Mouse (Mus musculus) MN1 (cell line): ENCODE data around the gene Cd300e.

Experiments used
- DNase-seq: peaks from one replicate; pipeline ENCODE4 v3.0.0-alpha.2; 2016; ENCODE audit warnings: low spot score

Cd300e gene

DNA sequence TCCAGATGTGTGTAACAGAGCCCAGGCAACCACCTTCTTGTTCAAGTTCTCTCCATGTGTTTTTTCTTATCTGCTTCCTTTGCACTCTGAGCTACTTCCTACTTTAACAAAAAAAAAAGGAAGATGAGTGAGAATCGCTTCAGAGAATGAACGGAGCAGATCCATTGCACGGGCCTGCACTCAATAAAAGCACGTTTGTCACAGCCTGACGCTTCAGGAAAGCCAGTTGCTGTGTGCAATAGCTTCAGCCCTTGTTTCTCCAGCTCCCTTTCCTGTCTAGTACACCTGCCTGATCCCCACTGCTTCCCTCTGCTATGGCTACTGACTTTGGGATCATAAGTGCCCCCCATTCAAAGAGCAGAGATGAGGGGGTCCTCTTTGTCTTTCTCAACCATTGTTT lies at the start of gene Cd300e:
Gene Cd300e (minus strand): TSS at position 101 of the 400 bp plus-strand sequence.
- no peak for DNase-seq

- DNase-seq = no peak
Observed at GRCm38 (mm10) chr11:115110271-115110670, 48.3 kb upstream of the Cd300e start.

GRCm38 (mm10) chr11:115108176-115108575 lies 46.2 kb upstream of the Cd300e start:
- DNase-seq = no peak

DNA sequence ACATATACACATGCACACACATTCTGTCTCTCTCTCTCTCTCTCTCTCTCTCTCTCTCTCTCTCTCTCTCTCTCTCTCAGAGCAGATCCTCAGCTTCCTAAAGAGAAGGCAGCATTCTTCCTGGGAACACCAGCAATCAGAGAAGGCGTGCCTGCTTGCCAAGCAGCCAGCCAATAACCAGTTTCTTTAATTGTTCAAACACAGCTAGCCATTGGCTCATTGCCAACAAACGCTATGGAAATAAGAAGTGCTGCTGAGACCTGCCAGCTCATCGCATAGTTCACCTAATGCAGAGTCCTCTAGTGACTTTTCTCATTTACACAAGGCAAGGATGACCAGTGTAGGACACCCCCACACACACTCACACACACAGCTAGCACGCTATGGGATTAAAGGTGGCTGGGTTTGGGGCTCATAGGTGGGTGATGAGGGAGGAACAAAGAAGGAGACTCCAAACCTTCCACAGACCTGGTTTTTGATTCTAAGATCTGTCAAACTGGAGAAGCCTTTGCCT lies 45.5 kb upstream of the Cd300e start:
- no peak for DNase-seq

GRCm38 (mm10) chr11:115106638-115107037 lies 44.7 kb upstream of the Cd300e start:
- DNase-seq = no peak

DNA sequence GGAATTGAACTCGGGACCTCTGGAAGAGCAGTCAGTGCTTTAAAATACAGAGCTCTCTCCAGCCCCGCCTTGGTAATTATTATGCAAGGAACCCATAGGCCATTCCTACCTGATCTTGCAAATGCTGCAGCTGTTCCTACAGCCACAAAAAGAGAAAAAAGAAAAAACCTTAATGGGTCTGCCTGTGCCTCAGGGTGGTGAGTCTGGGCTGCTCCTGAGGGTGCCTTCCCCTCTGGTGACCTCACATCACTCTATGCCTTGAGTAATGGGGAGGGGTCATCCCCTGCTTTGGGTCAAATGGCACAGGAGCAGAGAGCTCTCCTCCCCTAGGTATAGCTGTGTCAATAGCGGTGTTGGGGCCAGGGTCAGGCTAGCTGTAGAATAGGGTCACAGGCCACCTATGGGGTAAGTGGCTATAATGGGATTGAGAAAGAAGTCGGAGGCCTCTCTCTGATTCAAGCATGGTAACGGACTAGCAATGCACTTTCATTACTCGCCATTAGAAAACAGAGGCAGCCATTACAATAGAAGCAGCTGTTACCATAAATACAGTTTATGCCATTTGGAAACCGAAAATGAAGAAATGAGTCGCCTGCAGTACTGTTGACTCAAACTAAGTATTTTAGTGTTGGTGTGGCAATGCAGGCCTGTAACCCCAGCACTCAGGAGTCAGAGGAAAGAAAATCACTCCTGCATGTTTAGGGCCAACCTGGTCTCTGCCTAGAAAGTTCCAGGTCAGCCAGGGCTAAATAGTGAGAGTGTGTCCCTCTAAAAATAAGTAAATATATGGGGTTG lies 43.0 kb upstream of the Cd300e start:
- no peak for DNase-seq

DNA sequence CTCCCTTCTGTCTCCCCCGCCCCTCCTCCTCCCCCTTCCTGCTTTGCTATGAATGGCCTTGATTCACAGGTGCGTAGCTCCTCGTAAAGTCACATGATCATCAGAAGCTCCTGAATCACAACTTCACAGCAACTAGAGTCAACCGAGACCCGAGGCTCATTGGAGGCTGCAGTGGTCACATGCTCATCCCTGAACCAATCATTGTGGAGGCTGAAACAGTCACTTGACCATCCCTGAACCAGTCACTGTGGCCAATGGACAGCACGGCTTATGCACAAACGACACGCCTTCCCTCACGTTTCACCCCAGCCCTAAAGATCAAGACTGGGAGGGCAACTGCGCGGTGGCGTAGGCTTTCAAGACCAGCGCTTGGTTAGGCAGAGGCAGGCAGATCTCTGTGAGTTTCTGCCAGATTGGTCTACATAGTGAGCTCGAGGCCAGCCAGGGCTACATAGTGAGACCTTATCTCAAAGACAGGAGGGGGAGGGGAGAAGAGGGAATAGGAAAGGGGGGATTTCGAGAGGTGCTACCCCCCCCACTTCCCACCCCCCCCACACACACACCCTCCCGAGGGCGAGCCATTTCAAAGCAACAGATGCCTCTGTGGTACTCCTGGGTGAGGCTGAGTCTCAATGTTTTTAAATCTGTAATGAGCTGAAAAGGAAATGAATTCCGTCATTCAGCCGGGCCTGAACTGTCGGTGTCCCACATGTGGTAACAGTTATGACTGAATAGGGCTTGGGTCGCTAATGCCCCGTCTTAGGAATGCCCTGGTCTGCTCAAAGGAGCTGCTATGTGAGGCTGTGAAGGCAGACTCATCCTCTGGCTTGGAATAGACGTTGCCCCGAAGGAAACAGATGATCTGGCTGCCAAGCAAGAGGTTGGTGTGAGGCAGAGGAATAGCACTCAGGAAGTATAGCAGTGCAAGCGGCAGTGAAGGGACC lies 41.8 kb upstream of the Cd300e start:
- no peak for DNase-seq

GRCm38 (mm10) chr11:115102116-115102515 lies 40.1 kb upstream of the Cd300e start:
- DNase-seq = no peak

DNA sequence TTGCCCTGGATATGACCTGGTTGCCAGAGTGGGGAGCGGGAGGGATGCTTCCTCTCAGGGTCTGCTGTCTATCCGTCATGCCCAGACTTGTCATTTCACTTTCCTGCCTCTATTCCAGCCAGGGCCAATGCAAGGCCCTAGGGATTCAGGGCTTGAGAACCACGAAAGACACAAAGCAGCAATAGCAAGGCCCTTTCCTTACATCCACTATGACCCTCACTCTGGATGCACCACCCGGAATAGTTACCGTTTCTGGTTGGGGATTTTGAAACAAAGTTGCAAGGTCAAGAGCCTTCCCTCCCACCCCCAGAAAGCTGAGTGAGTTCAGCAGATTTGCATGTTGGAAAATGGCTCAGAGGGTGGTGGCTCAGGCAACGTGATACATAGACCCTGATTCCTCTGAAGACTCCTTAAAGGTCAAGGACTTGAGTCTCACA lies 39.7 kb upstream of the Cd300e start:
- DNase-seq = no peak

- DNase-seq = no peak
Observed at GRCm38 (mm10) chr11:115100741-115101140, 38.8 kb upstream of the Cd300e start.

- no peak for DNase-seq
Observed at GRCm38 (mm10) chr11:115100032-115100621, 38.1 kb upstream of the Cd300e start.

DNA sequence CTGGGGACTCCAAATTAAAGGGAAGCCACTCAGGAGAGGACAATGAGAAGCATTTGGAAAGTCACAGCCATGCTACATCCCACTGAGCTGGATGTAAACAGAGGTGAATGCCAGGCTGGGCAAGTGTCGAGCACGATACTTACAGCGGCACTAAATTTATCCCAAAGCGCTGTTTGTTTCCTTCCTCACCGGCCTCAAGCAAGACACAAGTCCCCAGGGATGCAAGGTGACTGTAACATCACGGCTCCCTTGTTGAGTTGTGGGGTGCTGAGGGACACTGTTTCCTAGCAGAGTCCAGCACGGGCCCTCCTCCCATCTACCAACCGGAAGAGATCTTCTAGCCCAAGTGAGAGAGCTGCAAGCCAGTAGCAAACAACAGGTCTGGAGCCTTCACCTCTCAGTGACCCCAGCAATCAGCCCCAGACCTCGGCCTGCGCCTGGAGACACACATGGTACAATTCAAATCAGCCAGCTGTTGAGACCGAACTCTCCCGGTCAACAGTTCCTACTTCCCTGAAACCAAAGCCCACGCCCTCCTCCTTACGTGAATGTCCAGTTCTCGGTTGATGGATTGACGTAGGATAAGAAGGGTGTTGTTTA lies 37.4 kb upstream of the Cd300e start:
- no peak for DNase-seq

GRCm38 (mm10) chr11:115098203-115098932 lies 36.4 kb upstream of the Cd300e start:
- DNase-seq = peak; percentile 47

GRCm38 (mm10) chr11:115092140-115092539 lies 30.2 kb upstream of the Cd300e start:
- DNase-seq = no peak

GRCm38 (mm10) chr11:115091362-115091901 lies 29.5 kb upstream of the Cd300e start, which contains the start of gene Rab37:
Gene Rab37, plus strand, starts transcription at chr11:115091431.
- no peak for DNase-seq

DNA sequence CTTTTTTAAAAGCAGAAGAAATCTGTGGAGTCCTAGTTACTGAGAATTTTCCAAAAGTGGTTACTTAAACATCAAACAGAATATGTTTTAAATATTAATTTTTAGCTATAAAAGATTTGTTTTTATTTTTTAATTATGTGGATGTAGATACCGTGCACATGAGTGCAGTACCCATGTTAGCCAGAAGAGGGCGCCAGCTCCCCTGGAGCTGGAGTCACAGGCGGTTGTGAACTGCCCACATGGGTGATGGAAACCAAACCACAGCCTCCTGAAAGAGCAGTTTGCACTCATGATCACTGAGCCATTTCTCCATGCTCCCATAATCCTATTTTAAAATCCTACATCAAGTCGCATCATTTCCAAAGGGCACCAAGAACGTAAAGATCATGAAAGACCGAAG lies 27.9 kb upstream of the Cd300e start:
- no peak for DNase-seq

- DNase-seq = no peak
Observed at GRCm38 (mm10) chr11:115086213-115086612, 24.2 kb upstream of the Cd300e start.

- DNase-seq = no peak
Observed at GRCm38 (mm10) chr11:115085064-115085463, 23.1 kb upstream of the Cd300e start.

DNA sequence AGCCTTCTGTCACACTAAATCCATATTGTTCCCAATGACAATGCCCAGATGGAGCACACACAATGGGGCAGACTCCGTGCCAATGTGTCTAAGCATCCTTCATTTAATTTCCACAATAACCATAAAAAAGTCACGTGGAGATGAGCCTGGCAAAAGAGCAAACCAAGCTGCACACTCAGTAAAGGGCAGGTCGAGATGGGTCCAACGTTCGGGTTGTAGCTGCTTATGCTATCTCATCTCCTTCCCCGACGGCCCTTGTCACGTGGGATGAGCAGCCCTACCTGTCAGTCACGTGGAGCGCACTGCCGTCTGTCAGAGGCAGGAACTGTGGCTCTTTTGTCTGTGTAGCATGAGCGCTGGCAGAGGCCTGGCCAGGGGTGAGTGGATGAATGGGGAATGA lies 22.6 kb upstream of the Cd300e start:
- DNase-seq = no peak

GRCm38 (mm10) chr11:115083376-115084139 lies 21.6 kb upstream of the Cd300e start:
- peak; percentile 80 for DNase-seq
